Mouse (Mus musculus) midbrain, postnatal 0 days (tissue): ENCODE measurements around the gene Hltf. TPM values are rescaled to one million over a fixed set of nuclear protein-coding genes. Genes with fewer than 3 reads are reported as not detected.
"Not testable (repeated sequence)": the region's sequence is repeated elsewhere in the genome, so short reads cannot be mapped to it uniquely, and the experiment has no call there.

Experiments
- ATAC-seq: fragments of 200-750 bp; cut with Nextera tagmentation; 2 replicates; pipeline ENCODE4 v1.8.0; 2017; ENCODE audit warnings: moderate number of reproducible peaks, mild to moderate bottlenecking, moderate TSS enrichment, moderate library complexity; ENCODE audit not compliant: low FRiP score
- DNase-seq: peaks from one replicate; pipeline ENCODE4 v3.0.0-alpha.2; 2015; ENCODE audit warnings: low spot score
- H3K27ac ChIP-seq: fragments of 300-500 bp; sonication (generic); 2 replicates; pipeline ENCODE4 v1.5.1; 2014; ENCODE audit warnings: low read depth, mild to moderate bottlenecking, low read length, mixed read lengths
- H3K27me3 ChIP-seq: fragments of 300-500 bp; sonication (generic); 2 replicates; pipeline ENCODE4 v1.6.1; 2014; ENCODE audit warnings: low read length, control low read depth, mixed read lengths; ENCODE audit not compliant: insufficient read depth
- H3K36me3 ChIP-seq: fragments of 300-500 bp; sonication (generic); 2 replicates; pipeline ENCODE4 v1.6.1; 2014; ENCODE audit warnings: low read length, control low read depth, mixed read lengths; ENCODE audit not compliant: insufficient read depth
- H3K4me1 ChIP-seq: fragments of 300-500 bp; sonication (generic); 2 replicates; pipeline ENCODE4 v1.6.1; 2014; ENCODE audit warnings: mild to moderate bottlenecking, control low read depth, antibody characterized with exemption, low read length, mixed read lengths; ENCODE audit not compliant: insufficient read depth
- H3K4me2 ChIP-seq: fragments of 300-500 bp; sonication (generic); 2 replicates; pipeline ENCODE4 v1.6.1; 2014; ENCODE audit warnings: low read depth, mild to moderate bottlenecking, low read length, mixed read lengths; ENCODE audit not compliant: poor library complexity, severe bottlenecking
- H3K4me3 ChIP-seq: fragments of 300-500 bp; sonication (generic); 2 replicates; pipeline ENCODE4 v1.5.1; 2014; ENCODE audit warnings: low read depth, mild to moderate bottlenecking, low read length, moderate library complexity
- H3K9ac ChIP-seq: fragments of 300-500 bp; sonication (generic); replicated peaks from 2 replicates; pipeline ENCODE4 v1.6.1; 2014; ENCODE audit warnings: mild to moderate bottlenecking, low read length, moderate library complexity, mixed read lengths; ENCODE audit not compliant: poor library complexity, severe bottlenecking
- H3K9me3 ChIP-seq: fragments of 300-500 bp; sonication (generic); 2 replicates; pipeline ENCODE4 v1.6.1; 2016; ENCODE audit warnings: low read length, control low read depth
- CTCF ChIP-seq: IDR thresholded peaks from 2 replicates; pipeline ENCODE4 v1.5.1; 2016; ENCODE audit warnings: antibody characterized with exemption, mild to moderate bottlenecking
- WGBS: fragments of 180-500 bp; shearing (Covaris S2); extraction: QIAGEN DNeasy Blood & Tissue Kit; methylation state at CpG from one replicate; pipeline ENCODE4 v1.1.7; 2014; 5-methylcytosine and 5-hydroxymethylcytosine counted together
- polyA plus RNA-seq: library from polyadenylated mRNA; unstranded; fragments of >200 nt; fragmentation: Nextera tagmentation; extraction: Ambion mirVana; gene quantifications from 2 replicates; pipeline ENCODE4 v1.2.1, GENCODE M21; 2015
- total RNA-seq: library from RNA; depleted of rRNA; stranded (reverse); fragments of >200 nt; gene quantifications from 2 replicates; pipeline ENCODE4 v1.2.3, GENCODE M21; 2014

Hltf gene
- total and polyA plus RNA-seq, 2 experiments from 2014 or later = 8.1 to 13.5 TPM

- peaks cover 7% of the 10 kb centered on the region; the same call in 1 of the 2 replicates for H3K36me3 ChIP-seq
- H3K4me1 ChIP-seq = no peaks in the 10 kb centered on the region
- DNase-seq (no peak), ATAC-seq (no peak; the same call in 1 of the 2 replicates)
- H3K27me3 ChIP-seq = no peaks in the 10 kb centered on the region
- no peak overlapping the region for H3K9ac ChIP-seq
- H3K9me3 ChIP-seq = no peaks in the 10 kb centered on the region
- H3K27ac ChIP-seq = no peak overlapping the region
- no peak for TF ChIP-seq CTCF
- 94% methylated on average over 19 of the region's 19 CpGs for WGBS
- no peak overlapping the region for H3K4me3 ChIP-seq
- no peak overlapping the region for H3K4me2 ChIP-seq
Observed at GRCm38 (mm10) chr3:20119044-20119591, 61.5 kb downstream of the Hltf start.

GRCm38 (mm10) chr3:20119686-20120244 is 62.2 kb downstream of the Hltf start:
- no peak overlapping the region for H3K9ac ChIP-seq
- no peaks in the 10 kb centered on the region for H3K9me3 ChIP-seq
- no peak overlapping the region for H3K27ac ChIP-seq
- H3K4me2 ChIP-seq = no peak overlapping the region
- WGBS = 76% methylated on average over 4 of the region's 4 CpGs
- no peak overlapping the region for H3K4me3 ChIP-seq
- DNase-seq = no peak
- H3K27me3 ChIP-seq = no peaks in the 10 kb centered on the region
- no peak for ATAC-seq
- no peaks in the 10 kb centered on the region for H3K4me1 ChIP-seq
- no peak for TF ChIP-seq CTCF
- H3K36me3 ChIP-seq = peaks cover 7% of the 10 kb centered on the region; the same call in 1 of the 2 replicates

GRCm38 (mm10) chr3:20121582-20121981 is 64.0 kb downstream of the Hltf start:
- WGBS = 96% methylated on average over 5 of the region's 5 CpGs
- not testable (repeated sequence) for DNase-seq, H3K27me3 ChIP-seq, H3K4me1 ChIP-seq, H3K4me3 ChIP-seq, H3K36me3 ChIP-seq, ATAC-seq, H3K9me3 ChIP-seq, H3K4me2 ChIP-seq, H3K9ac ChIP-seq, H3K27ac ChIP-seq

GRCm38 (mm10) chr3:20125604-20126003 is 68.0 kb downstream of the Hltf start:
- Histone ChIP-seq H3K36me3 (peaks cover 12% of the 10 kb centered on the region; the same call in 1 of the 2 replicates), H3K27ac (no peak overlapping the region), H3K4me3 (no peak overlapping the region), H3K9me3 (no peaks in the 10 kb centered on the region), H3K4me2 (no peak overlapping the region), H3K27me3 (no peaks in the 10 kb centered on the region), H3K4me1 (no peaks in the 10 kb centered on the region), H3K9ac (no peak overlapping the region)
- DNase-seq (no peak), ATAC-seq (no peak)
- TF ChIP-seq CTCF = no peak
- 90% methylated on average over 5 of the region's 5 CpGs for WGBS

- ATAC-seq = no peak
- Histone ChIP-seq H3K4me1 (no peaks in the 10 kb centered on the region), H3K4me3 (no peak overlapping the region), H3K4me2 (no peak overlapping the region), H3K9me3 (no peaks in the 10 kb centered on the region), H3K36me3 (peaks cover 16% of the 10 kb centered on the region), H3K27ac (no peak overlapping the region), H3K27me3 (no peaks in the 10 kb centered on the region), H3K9ac (no peak overlapping the region)
- peak; percentile 29 for TF ChIP-seq CTCF
- 64% methylated on average over 2 of the region's 2 CpGs for WGBS
- DNase-seq = no peak
Observed at GRCm38 (mm10) chr3:20127047-20127595, 69.5 kb downstream of the Hltf start.

GRCm38 (mm10) chr3:20129491-20129890 is 71.9 kb downstream of the Hltf start:
- Histone ChIP-seq H3K9ac (no peak overlapping the region), H3K27me3 (no peaks in the 10 kb centered on the region), H3K4me2 (no peak overlapping the region), H3K36me3 (peaks cover 20% of the 10 kb centered on the region), H3K4me1 (no peaks in the 10 kb centered on the region), H3K9me3 (no peaks in the 10 kb centered on the region), H3K27ac (no peak overlapping the region), H3K4me3 (no peak overlapping the region)
- 90% methylated on average over 5 of the region's 5 CpGs for WGBS
- DNase-seq (no peak), ATAC-seq (no peak)
- TF ChIP-seq CTCF = no peak
